Mouse (Mus musculus) forebrain, embryonic 15.5 days (tissue): Measurements from ENCODE around the gene Ppm1e. TPM values are rescaled to one million over a fixed set of nuclear protein-coding genes. Genes with fewer than 3 reads are reported as not detected.

Experiments used
- ATAC-seq: fragments of 200-750 bp; cut with Nextera tagmentation; replicated peaks from 2 replicates; pipeline ENCODE4 v1.8.0; 2017; ENCODE audit warnings: mild to moderate bottlenecking, moderate TSS enrichment, moderate library complexity
- H3K27ac ChIP-seq: fragments of 300-500 bp; sonication (generic); replicated peaks from 2 replicates; pipeline ENCODE4 v1.5.1; 2015; ENCODE audit warnings: mild to moderate bottlenecking, inconsistent platforms
- H3K27me3 ChIP-seq: fragments of 300-500 bp; sonication (generic); 2 replicates; pipeline ENCODE4 v1.6.1; 2015; ENCODE audit warnings: inconsistent platforms
- H3K36me3 ChIP-seq: fragments of 300-500 bp; sonication (generic); 2 replicates; pipeline ENCODE4 v1.6.1; 2015; ENCODE audit warnings: mild to moderate bottlenecking, inconsistent platforms
- H3K4me1 ChIP-seq: fragments of 300-500 bp; sonication (generic); 2 replicates; pipeline ENCODE4 v1.6.1; 2015; ENCODE audit warnings: inconsistent platforms
- H3K4me2 ChIP-seq: fragments of 300-500 bp; sonication (generic); replicated peaks from 2 replicates; pipeline ENCODE4 v1.6.1; 2015; ENCODE audit warnings: mild to moderate bottlenecking, inconsistent platforms
- H3K4me3 ChIP-seq: fragments of 300-500 bp; sonication (generic); 2 replicates; pipeline ENCODE4 v1.5.1; 2015; ENCODE audit warnings: mild to moderate bottlenecking, inconsistent platforms
- H3K9ac ChIP-seq: fragments of 300-500 bp; sonication (generic); replicated peaks from 2 replicates; pipeline ENCODE4 v1.6.1; 2015; ENCODE audit warnings: mild to moderate bottlenecking, inconsistent platforms
- H3K9me3 ChIP-seq: fragments of 300-500 bp; sonication (generic); 2 replicates; pipeline ENCODE4 v1.6.1; 2016; ENCODE audit warnings: inconsistent platforms
- WGBS: fragments of 180-500 bp; shearing (Covaris S2); methylation state at CpG from one replicate; pipeline ENCODE4 v1.1.7; 2015; ENCODE audit warnings: mixed read lengths; 5-methylcytosine and 5-hydroxymethylcytosine counted together
- polyA plus RNA-seq: library from polyadenylated mRNA; unstranded; fragments of >200 nt; fragmentation: Nextera tagmentation; extraction: Ambion mirVana; gene quantifications from 2 replicates; pipeline ENCODE4 v1.2.1, GENCODE M21; 2015

The Ppm1e gene
- 26.3 and 26.4 TPM in 2 replicates for polyA plus RNA-seq

DNA sequence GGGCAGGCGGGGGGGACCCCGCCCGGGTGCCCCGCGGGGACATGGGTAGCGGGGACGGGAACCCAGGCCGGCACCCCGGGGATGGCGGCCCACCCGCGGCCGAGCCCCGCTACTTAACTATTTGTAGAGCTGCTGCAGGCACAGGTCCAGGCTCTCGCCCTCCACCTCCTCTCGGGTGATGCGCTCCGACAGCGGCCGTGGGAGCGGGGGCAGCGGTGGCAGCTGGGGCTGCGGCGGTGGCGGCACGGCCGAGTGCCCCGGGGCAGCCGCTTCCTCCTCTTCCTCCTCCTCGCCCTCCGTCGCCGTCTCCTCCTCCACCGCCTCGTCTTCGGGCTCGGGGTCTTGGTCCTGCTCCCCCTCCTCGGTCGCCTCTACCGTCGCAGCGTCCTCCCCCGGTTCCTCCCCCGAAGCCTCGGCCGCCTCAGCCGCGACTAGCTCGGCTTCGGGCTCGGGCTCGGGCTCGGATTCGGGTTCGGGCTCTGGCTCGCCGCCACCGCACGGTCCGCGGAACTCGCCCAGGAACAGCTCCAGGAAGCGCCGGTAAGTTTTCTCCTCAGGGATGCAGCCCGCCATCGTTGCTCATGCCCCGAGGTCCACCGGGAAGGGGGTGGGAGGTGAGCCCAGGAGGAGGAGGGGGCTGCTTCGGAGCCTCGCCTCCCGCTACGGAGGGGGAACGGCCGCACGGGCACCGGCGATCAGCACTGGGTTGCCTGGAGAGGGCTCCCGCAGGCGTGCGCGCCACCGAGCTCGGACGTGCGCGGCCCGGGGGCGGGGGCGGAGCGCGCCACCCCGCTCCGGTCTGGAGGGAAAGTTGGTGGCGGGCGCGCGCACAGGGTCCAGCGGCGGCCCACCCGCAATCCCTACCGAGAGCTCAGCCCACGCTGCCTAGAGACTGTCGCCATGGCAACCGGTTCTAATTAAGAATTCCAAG lies at the start of gene Ppm1e:
Gene Ppm1e (minus strand): TSS at position 693 of the 931 bp plus-strand sequence.
- H3K4me3 ChIP-seq, result peak within 1 kb of the TSS; percentile 87
- WGBS, result under 1% methylated on average over 80 of the region's 104 CpGs
- H3K4me1 ChIP-seq, result peaks cover 17% of the 10 kb centered on the region
- peak within 1 kb of the TSS; percentile 86 for H3K27ac ChIP-seq
- H3K9ac ChIP-seq, result peak within 1 kb of the TSS; percentile 83
- H3K4me2 ChIP-seq, result peak within 1 kb of the TSS; percentile 73
- no peaks in the 10 kb centered on the region for H3K9me3 ChIP-seq
- H3K27me3 ChIP-seq, result no peaks in the 10 kb centered on the region
- ATAC-seq, result peak; percentile 95
- 0 out of 2 replicates have a peak, but pooled peaks cover 8% of the 10 kb centered on the region for H3K36me3 ChIP-seq

DNA sequence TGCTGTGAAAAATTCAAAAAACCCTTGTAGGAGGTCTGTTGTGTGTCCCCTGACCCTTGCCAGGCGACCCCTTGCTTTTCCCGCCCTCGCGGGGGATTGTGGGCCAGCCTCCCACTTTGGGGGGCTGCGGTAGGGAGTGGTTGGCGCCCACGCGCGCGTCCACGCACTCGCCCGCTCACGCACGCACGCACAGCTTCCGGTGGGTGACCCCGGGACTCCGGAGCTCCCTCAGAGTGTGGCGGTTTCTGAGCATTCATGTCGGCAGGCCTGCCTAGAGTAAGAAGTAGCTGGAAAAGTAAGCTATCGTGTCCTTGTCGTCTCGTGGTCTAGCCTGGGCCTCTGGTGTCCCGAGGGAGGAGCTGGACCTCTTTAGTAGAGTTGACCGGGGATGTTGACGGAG lies 46.1 kb upstream of the Ppm1e start, which contains the start of the genes Rad51c and Tex14:
Gene Rad51c (minus strand): TSS at position 79 of the 400 bp plus-strand sequence.
Gene Tex14 (plus strand): TSS at position 190 of the 400 bp plus-strand sequence.
- H3K9ac ChIP-seq, result peak within 1 kb of the TSS; percentile 60
- peak within 1 kb of the TSS; percentile 91 for H3K27ac ChIP-seq
- peak within 1 kb of the TSS; percentile 48 for H3K4me2 ChIP-seq
- 84% methylated on average over 27 of the region's 27 CpGs for WGBS
- no peaks in the 10 kb centered on the region for H3K36me3 ChIP-seq
- ATAC-seq, result peak; percentile 44
- peak within 1 kb of the TSS; percentile 52 for H3K4me3 ChIP-seq
- no peaks in the 10 kb centered on the region for H3K27me3 ChIP-seq
- H3K4me1 ChIP-seq, result peaks cover 5% of the 10 kb centered on the region
- no peaks in the 10 kb centered on the region for H3K9me3 ChIP-seq

DNA sequence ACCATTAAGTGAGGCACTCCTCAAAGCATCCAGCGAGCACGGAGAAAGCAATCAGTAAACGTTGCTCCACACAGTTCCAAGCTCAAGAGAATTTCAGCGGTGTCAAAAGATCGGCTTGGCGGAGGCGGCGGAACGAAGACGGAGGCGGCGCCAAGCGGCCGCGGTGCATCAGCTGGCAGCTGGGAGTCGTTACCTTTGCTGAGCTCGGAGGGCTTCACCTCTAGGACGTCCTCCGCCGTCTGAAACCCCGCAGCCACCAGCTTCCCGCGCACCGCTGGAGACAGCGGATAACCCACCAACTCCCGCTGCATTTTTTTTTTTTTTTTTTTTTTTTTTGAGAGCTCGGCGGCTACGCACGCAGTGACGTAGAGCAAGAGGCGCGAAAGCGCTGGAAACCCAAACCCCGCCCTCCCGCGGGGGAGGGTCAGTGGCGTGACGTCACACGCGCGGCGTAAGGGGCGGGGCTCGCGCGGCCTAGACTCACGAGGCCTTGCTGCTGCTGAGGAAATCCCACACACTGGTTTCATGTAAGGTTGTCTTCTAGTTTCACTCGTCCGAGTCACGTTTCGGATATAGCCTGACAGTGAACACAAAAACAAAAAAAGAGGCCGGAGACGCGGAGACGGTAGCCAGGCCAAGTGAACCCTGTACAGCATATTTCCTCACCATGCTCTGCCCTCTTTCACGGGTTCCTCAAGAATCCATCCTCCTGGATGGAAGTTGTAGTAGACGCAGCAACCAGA lies 45.5 kb upstream of the Ppm1e start:
- WGBS, result 3% methylated on average over 58 of the region's 58 CpGs
- peak; percentile 92 for ATAC-seq

DNA sequence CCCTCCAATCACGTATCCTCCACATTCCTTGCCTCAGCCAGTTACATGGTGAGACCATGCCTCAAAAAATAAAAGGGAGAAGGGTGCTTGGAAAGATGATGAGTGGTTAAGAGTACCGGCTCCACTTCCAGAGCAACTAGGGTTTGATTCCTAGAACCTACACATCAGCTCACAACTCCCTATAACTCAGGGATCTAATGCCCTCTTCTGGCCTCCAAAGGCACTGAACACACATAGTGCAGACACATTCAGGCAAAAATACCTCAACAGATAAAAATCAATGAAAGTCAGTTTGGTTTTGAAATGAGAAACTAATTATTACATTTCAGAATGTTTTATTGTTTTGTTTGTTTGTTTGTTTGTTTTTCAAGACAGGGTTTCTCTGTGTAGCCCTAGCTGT lies 39.6 kb upstream of the Ppm1e start:
- Histone ChIP-seq H3K27me3 (no peaks in the 10 kb centered on the region), H3K9ac (no peak overlapping the region), H3K4me3 (no peak overlapping the region), H3K27ac (no peak overlapping the region), H3K4me2 (no peak overlapping the region), H3K4me1 (no peaks in the 10 kb centered on the region), H3K9me3 (no peaks in the 10 kb centered on the region), H3K36me3 (no peaks in the 10 kb centered on the region)
- 98% methylated on average over 2 of the region's 2 CpGs for WGBS
- ATAC-seq, result no peak

More for the DNA sequence above, 45.5 kb upstream of the Ppm1e start:
- Histone ChIP-seq H3K9me3 (no peaks in the 10 kb centered on the region), H3K36me3 (no peaks in the 10 kb centered on the region), H3K9ac (peak overlapping the region; percentile 60), H3K27me3 (no peaks in the 10 kb centered on the region), H3K4me3 (peak overlapping the region; percentile 52), H3K4me2 (peak overlapping the region; percentile 48), H3K4me1 (peaks cover 5% of the 10 kb centered on the region), H3K27ac (peak overlapping the region; percentile 91)

DNA sequence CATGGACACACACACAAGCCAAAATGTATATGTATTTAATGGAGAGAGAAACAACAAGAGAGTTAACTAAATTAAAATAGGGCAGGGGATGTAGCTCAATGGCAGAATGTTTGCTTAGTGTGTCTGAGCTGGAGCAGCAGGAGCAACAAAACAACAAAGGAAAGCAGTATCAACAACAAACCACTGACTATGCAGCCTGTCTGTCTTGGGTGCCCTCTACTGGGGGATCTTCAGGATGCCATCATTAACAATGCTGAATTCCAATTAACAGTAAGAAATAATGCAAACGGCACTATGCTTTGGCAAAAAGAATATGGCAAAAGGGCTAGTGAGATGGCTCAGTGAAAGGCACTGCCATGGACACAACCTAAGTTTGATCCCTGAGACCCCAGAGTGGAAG lies 35.0 kb upstream of the Ppm1e start:
- ATAC-seq, result 0 out of 2 replicates have a peak, but pooled peaks have one; percentile 32
- H3K9me3 ChIP-seq, result no peaks in the 10 kb centered on the region
- H3K4me3 ChIP-seq, result no peak overlapping the region
- no peaks in the 10 kb centered on the region for H3K27me3 ChIP-seq
- H3K4me2 ChIP-seq, result no peak overlapping the region
- no peak overlapping the region for H3K9ac ChIP-seq
- H3K27ac ChIP-seq, result 0 out of 2 replicates have a peak overlapping the region, but pooled peaks have one; percentile 43
- 13% methylated on average over 1 of the region's 1 CpGs for WGBS
- H3K36me3 ChIP-seq, result no peaks in the 10 kb centered on the region
- H3K4me1 ChIP-seq, result no peaks in the 10 kb centered on the region

DNA sequence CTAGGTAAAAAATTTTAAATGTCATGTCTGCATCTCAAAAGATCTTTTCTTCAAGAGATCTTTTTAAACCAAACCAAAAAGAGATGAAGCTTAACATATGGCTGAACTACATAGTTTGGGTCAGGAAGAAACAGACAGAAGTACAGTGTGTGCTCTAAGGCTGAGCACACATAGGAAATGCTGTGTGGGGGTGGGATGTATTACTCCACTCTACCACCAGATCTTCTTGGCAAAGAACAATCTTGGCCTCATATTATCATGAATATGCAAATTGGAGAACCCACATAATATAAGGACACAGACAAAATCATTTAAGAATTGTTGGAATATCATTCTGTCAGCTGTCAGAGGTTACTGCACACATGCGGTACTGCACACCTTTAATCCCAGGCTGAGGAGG lies 26.9 kb upstream of the Ppm1e start:
- Histone ChIP-seq H3K4me1 (no peaks in the 10 kb centered on the region), H3K9ac (no peak overlapping the region), H3K9me3 (no peaks in the 10 kb centered on the region), H3K27ac (no peak overlapping the region), H3K4me2 (no peak overlapping the region), H3K4me3 (no peak overlapping the region), H3K36me3 (no peaks in the 10 kb centered on the region), H3K27me3 (no peaks in the 10 kb centered on the region)
- ATAC-seq, result no peak
- 75% methylated on average over 1 of the region's 1 CpGs for WGBS

DNA sequence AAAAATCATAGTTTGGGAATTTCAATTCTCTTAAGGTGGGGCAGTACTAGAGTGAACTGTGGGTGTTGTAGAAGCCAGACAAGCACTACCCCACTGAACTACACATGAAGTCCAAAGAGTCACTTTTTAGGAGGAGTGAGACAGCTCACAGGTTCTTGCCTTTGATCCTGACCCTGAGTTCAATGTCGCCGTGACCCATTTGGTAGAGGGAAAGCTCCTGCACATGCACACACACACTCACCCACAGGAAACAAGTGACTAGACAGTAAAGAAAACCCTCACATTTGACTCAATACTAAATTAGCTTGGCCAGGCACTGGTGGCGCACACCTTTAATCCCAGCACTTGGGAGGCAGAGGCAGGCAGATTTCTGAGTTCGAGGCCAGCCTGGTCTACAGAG lies 25.7 kb upstream of the Ppm1e start:
- no peak overlapping the region for H3K4me3 ChIP-seq
- no peaks in the 10 kb centered on the region for H3K9me3 ChIP-seq
- no peak overlapping the region for H3K9ac ChIP-seq
- H3K4me2 ChIP-seq, result no peak overlapping the region
- H3K4me1 ChIP-seq, result no peaks in the 10 kb centered on the region
- H3K36me3 ChIP-seq, result no peaks in the 10 kb centered on the region
- ATAC-seq, result no peak
- H3K27me3 ChIP-seq, result no peaks in the 10 kb centered on the region
- 96% methylated on average over 4 of the region's 4 CpGs for WGBS
- no peak overlapping the region for H3K27ac ChIP-seq

DNA sequence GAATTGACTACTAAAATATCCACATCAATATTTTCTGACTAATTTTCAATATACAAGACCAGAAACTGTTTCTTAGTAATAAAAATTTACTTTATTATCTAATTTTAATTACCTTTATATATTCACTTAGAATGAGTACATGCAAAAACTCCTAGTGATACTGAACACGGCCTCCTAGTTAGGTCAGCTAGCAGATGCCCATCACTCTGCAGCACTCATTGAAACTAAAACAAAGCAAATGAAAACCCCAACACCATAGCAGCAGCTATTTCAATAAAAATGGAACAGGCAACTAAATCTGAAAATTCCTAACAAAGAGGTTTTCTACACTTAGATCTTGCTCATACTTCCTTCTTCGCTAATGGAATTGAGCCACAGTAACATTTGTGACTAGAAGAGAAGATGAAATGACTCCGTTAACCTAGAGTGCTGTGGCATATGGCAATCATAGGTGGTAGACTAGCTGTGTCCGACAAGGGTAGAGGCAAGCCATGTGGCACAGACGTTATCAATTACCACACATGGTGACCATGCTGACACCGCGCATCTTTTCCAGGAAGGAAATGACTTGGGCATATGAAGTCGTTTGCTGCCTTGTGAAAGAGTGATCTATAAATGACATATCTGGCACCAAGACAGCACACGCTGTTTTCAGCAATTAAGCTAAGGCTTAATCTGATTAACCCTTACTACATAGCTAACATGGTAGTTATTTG lies 9.2 kb upstream of the Ppm1e start:
- Histone ChIP-seq H3K4me2 (no peak overlapping the region), H3K27ac (peak overlapping the region; percentile 31; the same call in 1 of the 2 replicates), H3K9ac (no peak overlapping the region), H3K4me1 (0 out of 2 replicates have a peak, but pooled peaks cover 2% of the 10 kb centered on the region), H3K27me3 (no peaks in the 10 kb centered on the region), H3K4me3 (no peak overlapping the region), H3K36me3 (no peaks in the 10 kb centered on the region), H3K9me3 (no peaks in the 10 kb centered on the region)
- ATAC-seq, result no peak
- 54% methylated on average over 9 of the region's 9 CpGs for WGBS

DNA sequence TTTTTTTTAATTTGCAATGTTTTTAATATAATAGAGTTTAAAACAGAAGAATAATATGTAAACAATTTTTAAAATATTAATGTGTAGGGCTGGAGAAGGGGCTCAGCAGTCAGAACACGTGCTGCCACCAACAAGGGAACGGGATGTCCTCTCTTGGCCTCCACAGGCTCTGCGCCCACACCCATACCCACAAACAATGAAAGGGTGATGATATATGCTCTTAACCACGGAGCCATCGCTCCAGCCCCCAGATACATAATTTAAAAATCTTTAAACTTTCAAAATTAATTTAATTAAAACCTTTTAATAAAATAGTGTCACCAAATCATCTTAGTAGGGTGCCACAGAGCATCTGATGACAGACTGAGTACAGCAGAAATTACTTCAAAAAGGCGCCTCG lies 8.2 kb upstream of the Ppm1e start:
- no peaks in the 10 kb centered on the region for H3K9me3 ChIP-seq
- WGBS, result 82% methylated on average over 7 of the region's 7 CpGs
- no peak overlapping the region for H3K4me2 ChIP-seq
- H3K36me3 ChIP-seq, result no peaks in the 10 kb centered on the region
- no peak overlapping the region for H3K9ac ChIP-seq
- H3K4me1 ChIP-seq, result 0 out of 2 replicates have a peak, but pooled peaks cover 2% of the 10 kb centered on the region
- no peaks in the 10 kb centered on the region for H3K27me3 ChIP-seq
- H3K27ac ChIP-seq, result no peak overlapping the region
- ATAC-seq, result no peak
- no peak overlapping the region for H3K4me3 ChIP-seq

DNA sequence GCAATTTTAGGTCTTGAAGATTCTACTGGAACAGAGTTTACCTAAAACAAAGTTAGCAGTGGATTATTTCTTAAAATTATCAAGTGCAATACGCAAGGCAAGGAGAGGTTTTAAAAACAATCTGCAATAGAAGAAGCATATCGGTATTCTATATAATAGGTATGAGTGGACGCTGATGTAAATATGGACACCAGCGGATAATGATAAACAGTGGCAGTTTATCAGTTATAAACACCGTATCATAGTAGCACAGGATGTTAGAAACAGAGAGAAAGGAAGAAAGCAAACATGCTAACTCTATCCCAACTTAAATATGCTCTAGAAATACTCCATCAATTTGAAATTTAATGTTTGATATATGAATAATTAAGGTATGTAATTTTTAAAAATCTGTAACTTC lies 6.3 kb upstream of the Ppm1e start:
- no peak for ATAC-seq

DNA sequence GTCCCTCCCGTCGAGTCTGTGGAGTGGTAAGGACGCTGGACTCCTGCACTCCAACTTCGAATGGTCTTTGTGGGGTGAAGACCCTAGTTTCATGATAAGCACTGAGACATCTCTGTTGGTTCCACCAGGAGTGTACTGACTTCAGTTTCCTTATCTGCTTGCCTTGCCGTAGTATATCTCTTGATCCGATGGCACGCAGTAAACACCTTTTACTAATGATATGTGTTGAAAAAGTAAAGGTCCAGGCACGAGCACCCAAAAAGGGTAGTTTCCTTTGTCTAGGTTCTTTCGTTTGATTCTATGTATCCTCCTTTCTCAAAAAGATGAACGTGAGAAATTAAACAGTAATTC lies 414 bp upstream of the Ppm1e start:
- Histone ChIP-seq H3K4me3 (peak overlapping the region; percentile 87), H3K9me3 (no peaks in the 10 kb centered on the region), H3K4me1 (peaks cover 17% of the 10 kb centered on the region), H3K27ac (peak overlapping the region; percentile 86), H3K36me3 (0 out of 2 replicates have a peak, but pooled peaks cover 3% of the 10 kb centered on the region), H3K9ac (peak overlapping the region; percentile 83), H3K27me3 (no peaks in the 10 kb centered on the region), H3K4me2 (peak overlapping the region; percentile 73)
- WGBS, result 10% methylated on average over 10 of the region's 10 CpGs
- no peak for ATAC-seq

More for the DNA sequence above, 6.3 kb upstream of the Ppm1e start:
- no peaks in the 10 kb centered on the region for H3K27me3 ChIP-seq
- H3K4me3 ChIP-seq, result no peak overlapping the region
- WGBS, result 91% methylated on average over 5 of the region's 5 CpGs
- no peak overlapping the region for H3K27ac ChIP-seq
- H3K36me3 ChIP-seq, result no peaks in the 10 kb centered on the region
- 0 out of 2 replicates have a peak, but pooled peaks cover 2% of the 10 kb centered on the region for H3K4me1 ChIP-seq
- H3K9me3 ChIP-seq, result no peaks in the 10 kb centered on the region
- no peak overlapping the region for H3K4me2 ChIP-seq
- no peak overlapping the region for H3K9ac ChIP-seq
